Comparison of ENCODE assay signal across 18 mouse cellular contexts in genomic region chr2:165253269-165253668, GRCm38 (mm10). TPM values are rescaled to one million over a fixed set of nuclear protein-coding genes. Genes with fewer than 3 reads are reported as not detected.
DNase-seq lines count a peak whose midpoint lies in the region; ATAC-seq lines count a peak whose summit lies in the region.
"Had no signal": no experiment of that assay in that cellular context is flagged by ENCODE, and none has a peak within 500 bp of the region (broad histone marks: within the 10 kb centered on the region; RNA-seq: fewer than 3 reads in every experiment).

No protein-coding gene starts in this region.

- DNase-seq in cerebellum, adult 8-10 months: peak; percentile 52
- no peak for DNase-seq in cerebellum, postnatal 4 days (ENCODE audit: low spot score in 2 of 2)
- no peak for DNase-seq in midbrain, embryonic 14.5 days
- no peak for DNase-seq in midbrain, embryonic 11.5 days (ENCODE audit: low spot score, missing footprints)
- DNase-seq in cerebellum, postnatal 36 days: peak; percentile 40 to 47
- no peak for DNase-seq in thymus, postnatal 14 days
- DNase-seq: adrenal gland, adult 2 months; adrenal gland, postnatal 25 days; gastrocnemius, postnatal 10 days; heart, adult 18-20 months; heart, postnatal 10 days; heart, postnatal 4 days had no signal

- H3K27ac ChIP-seq in midbrain, embryonic 14.5 days (replicated peaks; ENCODE audit: low read depth, low read length): peak overlapping the region; percentile 71; the same call in 1 of the 2 replicates
- H3K27ac ChIP-seq in midbrain, embryonic 11.5 days (ENCODE audit: low read depth, low read length): no peak overlapping the region
- no peak overlapping the region for H3K27ac ChIP-seq in intestine, embryonic 15.5 days
- H3K27ac ChIP-seq: embryonic facial prominence, embryonic 13.5 days; forebrain, embryonic 12.5 days; heart, embryonic 10.5 days; hindbrain, embryonic 14.5 days had no signal

- 77% methylated on average over 8 of the region's 8 CpGs for WGBS in midbrain, embryonic 14.5 days
- 76% methylated on average over 8 of the region's 8 CpGs for WGBS in midbrain, embryonic 11.5 days
- 80% methylated on average over 8 of the region's 8 CpGs for WGBS in intestine, embryonic 15.5 days

- no peaks in the 10 kb centered on the region for H3K36me3 ChIP-seq in midbrain, embryonic 14.5 days (ENCODE audit: control insufficient read depth, insufficient read depth, low read length)
- H3K36me3 ChIP-seq in midbrain, embryonic 11.5 days (ENCODE audit: control insufficient read depth, insufficient read depth, low read length): no peaks in the 10 kb centered on the region
- H3K36me3 ChIP-seq in intestine, embryonic 15.5 days: no peaks in the 10 kb centered on the region
- H3K36me3 ChIP-seq: embryonic facial prominence, embryonic 13.5 days; forebrain, embryonic 12.5 days; heart, embryonic 10.5 days had no signal

- no peak for ATAC-seq in midbrain, embryonic 14.5 days (ENCODE audit: low FRiP score, low TSS enrichment)
- no peak for ATAC-seq in midbrain, embryonic 11.5 days (ENCODE audit: low FRiP score)
- ATAC-seq in intestine, embryonic 15.5 days: no peak
- ATAC-seq: intestine, embryonic 16.5 days had no signal

- H3K4me1 ChIP-seq in midbrain, embryonic 14.5 days (ENCODE audit: control insufficient read depth, insufficient read depth, low read length): peaks cover 41% of the 10 kb centered on the region
- peaks cover 21% of the 10 kb centered on the region for H3K4me1 ChIP-seq in midbrain, embryonic 11.5 days (ENCODE audit: control insufficient read depth, insufficient read depth, low read length)
- H3K4me1 ChIP-seq in intestine, embryonic 15.5 days (replicated peaks): no peaks in the 10 kb centered on the region

- H3K4me3 ChIP-seq in midbrain, embryonic 14.5 days (replicated peaks; ENCODE audit: low read depth, low read length): no peak overlapping the region
- no peak overlapping the region for H3K4me3 ChIP-seq in midbrain, embryonic 11.5 days (ENCODE audit: low read depth, low read length)
- no peak overlapping the region for H3K4me3 ChIP-seq in intestine, embryonic 15.5 days (replicated peaks)
- H3K4me3 ChIP-seq: embryonic facial prominence, embryonic 13.5 days; forebrain, embryonic 12.5 days; heart, embryonic 10.5 days had no signal

- H3K9me3 ChIP-seq in midbrain, embryonic 14.5 days (ENCODE audit: control insufficient read depth, low read length): no peaks in the 10 kb centered on the region
- no peaks in the 10 kb centered on the region for H3K9me3 ChIP-seq in midbrain, embryonic 11.5 days (ENCODE audit: control insufficient read depth, low read length)
- H3K9me3 ChIP-seq in intestine, embryonic 15.5 days: no peaks in the 10 kb centered on the region
- H3K9me3 ChIP-seq: embryonic facial prominence, embryonic 13.5 days; forebrain, embryonic 12.5 days; heart, embryonic 10.5 days had no signal

- H3K9ac ChIP-seq in midbrain, embryonic 14.5 days (replicated peaks; ENCODE audit: low read length): no peak overlapping the region
- H3K9ac ChIP-seq in midbrain, embryonic 11.5 days (ENCODE audit: low read length): no peak overlapping the region
- H3K9ac ChIP-seq in intestine, embryonic 15.5 days: no peak overlapping the region
- H3K9ac ChIP-seq: embryonic facial prominence, embryonic 13.5 days; forebrain, embryonic 12.5 days had no signal

- no peak overlapping the region for H3K4me2 ChIP-seq in midbrain, embryonic 14.5 days (ENCODE audit: low read length)
- H3K4me2 ChIP-seq in midbrain, embryonic 11.5 days: no peak overlapping the region
- H3K4me2 ChIP-seq in intestine, embryonic 15.5 days (replicated peaks): no peak overlapping the region
- H3K4me2 ChIP-seq: embryonic facial prominence, embryonic 13.5 days; hindbrain, embryonic 14.5 days had no signal

- H3K27me3 ChIP-seq in midbrain, embryonic 14.5 days (ENCODE audit: control insufficient read depth, insufficient read depth, low read length): 0 out of 2 replicates have a peak, but pooled peaks cover 3% of the 10 kb centered on the region
- no peaks in the 10 kb centered on the region; the same call in 1 of the 2 replicates for H3K27me3 ChIP-seq in midbrain, embryonic 11.5 days (ENCODE audit: control insufficient read depth, insufficient read depth, low read length)
- H3K27me3 ChIP-seq in intestine, embryonic 15.5 days (replicated peaks): peaks cover 46% of the 10 kb centered on the region

RNA-seq across cellular contexts. Expression of gene Cdh22, which starts 18.6 kb away (rescaled TPM):
- polyA plus RNA-seq in midbrain, embryonic 14.5 days (2014; fragmentation: Nextera tagmentation; extraction: Ambion mirVana): 15.8 and 18.4 TPM in 2 replicates
- 4.8 and 6.4 TPM in 2 replicates for polyA plus RNA-seq in midbrain, embryonic 11.5 days (2014; fragmentation: Nextera tagmentation; extraction: Ambion mirVana)
- 0.62 and 0.68 TPM in 2 replicates for polyA plus RNA-seq in intestine, embryonic 15.5 days (2015; fragmentation: Nextera tagmentation; extraction: Ambion mirVana)

RNA-seq across cellular contexts. Expression of gene Slc35c2, which starts 34.4 kb away (rescaled TPM):
- polyA plus RNA-seq in midbrain, embryonic 14.5 days (2014; fragmentation: Nextera tagmentation; extraction: Ambion mirVana): 60.8 and 65.2 TPM in 2 replicates
- polyA plus RNA-seq in midbrain, embryonic 11.5 days (2014; fragmentation: Nextera tagmentation; extraction: Ambion mirVana): 49.5 and 49.7 TPM in 2 replicates
- 83.6 and 98.3 TPM in 2 replicates for polyA plus RNA-seq in intestine, embryonic 15.5 days (2015; fragmentation: Nextera tagmentation; extraction: Ambion mirVana)

Comparison
In these comparisons a context has a peak if more than half of its experiments do, and no peak if none do; other contexts are left out.
1. DNase-seq: peak in cerebellum, adult 8-10 months (single experiment) and cerebellum, postnatal 36 days (2 of 2); none in cerebellum, postnatal 4 days (0 of 2), midbrain, embryonic 14.5 days (single experiment), midbrain, embryonic 11.5 days (single experiment) and thymus, postnatal 14 days (single experiment).